Mouse (Mus musculus) heart, embryonic 11.5 days (tissue): ENCODE data around the gene Zfp963. TPM values are rescaled to one million over a fixed set of nuclear protein-coding genes. Genes with fewer than 3 reads are reported as not detected.

Source experiments
- ATAC-seq: fragments of 200-750 bp; cut with Nextera tagmentation; replicated peaks from 2 replicates; pipeline ENCODE4 v1.8.0; 2017; ENCODE audit warnings: moderate library complexity; ENCODE audit not compliant: insufficient number of reproducible peaks, low FRiP score, low TSS enrichment
- H3K27ac ChIP-seq: fragments of 300-500 bp; sonication (generic); 2 replicates; pipeline ENCODE4 v1.5.1; 2014; ENCODE audit warnings: mild to moderate bottlenecking, low read depth, low read length
- H3K27me3 ChIP-seq: fragments of 300-500 bp; sonication (generic); 2 replicates; pipeline ENCODE4 v1.6.1; 2014; ENCODE audit warnings: mild to moderate bottlenecking, low read length, mixed read lengths; ENCODE audit not compliant: control insufficient read depth, insufficient read depth
- H3K36me3 ChIP-seq: fragments of 300-500 bp; sonication (generic); 2 replicates; pipeline ENCODE4 v1.6.1; 2014; ENCODE audit warnings: mild to moderate bottlenecking, low read length, moderate library complexity, mixed read lengths; ENCODE audit not compliant: control insufficient read depth, insufficient read depth
- H3K4me1 ChIP-seq: fragments of 300-500 bp; sonication (generic); 2 replicates; pipeline ENCODE4 v1.6.1; 2014; ENCODE audit warnings: low read length; ENCODE audit not compliant: control insufficient read depth, insufficient read depth
- H3K4me2 ChIP-seq: fragments of 300-500 bp; sonication (generic); 2 replicates; pipeline ENCODE4 v1.6.1; 2014; ENCODE audit warnings: mild to moderate bottlenecking, moderate library complexity
- H3K4me3 ChIP-seq: fragments of 300-500 bp; sonication (generic); 2 replicates; pipeline ENCODE4 v1.5.1; 2014; ENCODE audit warnings: low read depth, low read length
- H3K9ac ChIP-seq: fragments of 300-500 bp; sonication (generic); 2 replicates; pipeline ENCODE4 v1.6.1; 2014; ENCODE audit warnings: mild to moderate bottlenecking, low read depth, low read length, moderate library complexity
- H3K9me3 ChIP-seq: fragments of 300-500 bp; sonication (generic); replicated peaks from 2 replicates; pipeline ENCODE4 v1.6.1; 2016; ENCODE audit warnings: low read length; ENCODE audit not compliant: control insufficient read depth
- WGBS: fragments of 180-500 bp; shearing (Covaris S2); extraction: QIAGEN DNeasy Blood & Tissue Kit; methylation state at CpG from one replicate; pipeline ENCODE4 v1.1.7; 2014; ENCODE audit not compliant: insufficient replicate concordance; 5-methylcytosine and 5-hydroxymethylcytosine counted together
- polyA plus RNA-seq: library from polyadenylated mRNA; unstranded; fragments of >200 nt; fragmentation: Nextera tagmentation; extraction: Ambion mirVana; gene quantifications from 2 replicates; pipeline ENCODE4 v1.2.1, GENCODE M21; 2014

Gene Zfp963
- polyA plus RNA-seq, 1 experiment from 2014 or later, result 4.0 TPM

GRCm38 (mm10) chr8:69771221-69771620 is 21.5 kb upstream of the Zfp963 start:
- no peak overlapping the region for H3K4me3 ChIP-seq
- no peaks in the 10 kb centered on the region for H3K27me3 ChIP-seq
- H3K9ac ChIP-seq, result no peak overlapping the region
- 91% methylated on average over 9 of the region's 9 CpGs for WGBS
- no peak overlapping the region for H3K27ac ChIP-seq
- peaks cover 15% of the 10 kb centered on the region for H3K4me1 ChIP-seq
- H3K4me2 ChIP-seq, result no peak overlapping the region
- peaks cover 5% of the 10 kb centered on the region for H3K9me3 ChIP-seq
- ATAC-seq, result no peak
- H3K36me3 ChIP-seq, result peaks cover 24% of the 10 kb centered on the region

GRCm38 (mm10) chr8:69761814-69762445 is 12.2 kb upstream of the Zfp963 start:
- H3K27ac ChIP-seq, result no peak overlapping the region
- 88% methylated on average over 4 of the region's 4 CpGs for WGBS
- no peak overlapping the region for H3K4me3 ChIP-seq
- no peaks in the 10 kb centered on the region for H3K27me3 ChIP-seq
- peaks cover 16% of the 10 kb centered on the region for H3K9me3 ChIP-seq
- no peak for ATAC-seq
- no peak overlapping the region for H3K4me2 ChIP-seq
- peaks cover 41% of the 10 kb centered on the region for H3K36me3 ChIP-seq
- no peaks in the 10 kb centered on the region for H3K4me1 ChIP-seq
- no peak overlapping the region for H3K9ac ChIP-seq

GRCm38 (mm10) chr8:69758316-69758715 is 8.5 kb upstream of the Zfp963 start:
- Histone ChIP-seq H3K27me3 (no peaks in the 10 kb centered on the region), H3K4me3 (no peak overlapping the region), H3K4me1 (no peaks in the 10 kb centered on the region), H3K9me3 (no peaks in the 10 kb centered on the region), H3K4me2 (no peak overlapping the region), H3K9ac (no peak overlapping the region), H3K27ac (no peak overlapping the region), H3K36me3 (peaks cover 10% of the 10 kb centered on the region)
- no peak for ATAC-seq
- WGBS, result 90% methylated on average over 5 of the region's 5 CpGs

GRCm38 (mm10) chr8:69752437-69752836 is 2.7 kb upstream of the Zfp963 start:
- no peaks in the 10 kb centered on the region for H3K9me3 ChIP-seq
- H3K4me1 ChIP-seq, result peaks cover 4% of the 10 kb centered on the region; the same call in 1 of the 2 replicates
- 85% methylated on average over 2 of the region's 2 CpGs for WGBS
- no peak overlapping the region for H3K4me2 ChIP-seq
- H3K36me3 ChIP-seq, result peaks cover 3% of the 10 kb centered on the region; the same call in 1 of the 2 replicates
- no peaks in the 10 kb centered on the region for H3K27me3 ChIP-seq
- no peak overlapping the region for H3K9ac ChIP-seq
- no peak for ATAC-seq
- no peak overlapping the region for H3K27ac ChIP-seq
- H3K4me3 ChIP-seq, result no peak overlapping the region

- no peaks in the 10 kb centered on the region for H3K4me1 ChIP-seq
- H3K27ac ChIP-seq, result no peak overlapping the region
- H3K36me3 ChIP-seq, result peaks cover 3% of the 10 kb centered on the region; the same call in 1 of the 2 replicates
- H3K4me2 ChIP-seq, result no peak overlapping the region
- H3K4me3 ChIP-seq, result no peak overlapping the region
- no peak for ATAC-seq
- WGBS, result 76% methylated on average over 2 of the region's 2 CpGs
- H3K27me3 ChIP-seq, result no peaks in the 10 kb centered on the region
- no peaks in the 10 kb centered on the region for H3K9me3 ChIP-seq
- no peak overlapping the region for H3K9ac ChIP-seq
Observed at GRCm38 (mm10) chr8:69741231-69741630, 8.5 kb downstream of the Zfp963 start.

GRCm38 (mm10) chr8:69740763-69741162 is 9.0 kb downstream of the Zfp963 start:
- WGBS, result 78% methylated on average over 6 of the region's 6 CpGs

GRCm38 (mm10) chr8:69735495-69735894 is 14.3 kb downstream of the Zfp963 start:
- Histone ChIP-seq H3K4me3 (no peak overlapping the region), H3K9ac (no peak overlapping the region), H3K4me2 (no peak overlapping the region), H3K4me1 (no peaks in the 10 kb centered on the region), H3K9me3 (no peaks in the 10 kb centered on the region), H3K27ac (no peak overlapping the region), H3K36me3 (no peaks in the 10 kb centered on the region), H3K27me3 (no peaks in the 10 kb centered on the region)
- ATAC-seq, result no peak
- WGBS, result 87% methylated on average over 1 of the region's 1 CpGs

More at GRCm38 (mm10) chr8:69740763-69741162, 9.0 kb downstream of the Zfp963 start:
- Histone ChIP-seq H3K27me3 (no peaks in the 10 kb centered on the region), H3K9ac (no peak overlapping the region), H3K4me3 (no peak overlapping the region), H3K27ac (no peak overlapping the region), H3K36me3 (peaks cover 3% of the 10 kb centered on the region; the same call in 1 of the 2 replicates), H3K9me3 (no peaks in the 10 kb centered on the region), H3K4me2 (no peak overlapping the region), H3K4me1 (no peaks in the 10 kb centered on the region)
- no peak for ATAC-seq

- H3K4me1 ChIP-seq, result peaks cover 8% of the 10 kb centered on the region
- H3K9me3 ChIP-seq, result no peaks in the 10 kb centered on the region
- H3K4me3 ChIP-seq, result peak overlapping the region; percentile 23
- WGBS, result 39% methylated on average over 5 of the region's 5 CpGs
- H3K27ac ChIP-seq, result no peak overlapping the region; the same call in 1 of the 2 replicates
- no peaks in the 10 kb centered on the region; the same call in 1 of the 2 replicates for H3K36me3 ChIP-seq
- no peak; the same call in 1 of the 2 replicates for ATAC-seq
- H3K27me3 ChIP-seq, result no peaks in the 10 kb centered on the region
- peak overlapping the region; percentile 57 for H3K4me2 ChIP-seq
- H3K9ac ChIP-seq, result no peak overlapping the region; the same call in 1 of the 2 replicates
Observed at GRCm38 (mm10) chr8:69717232-69717580, 32.6 kb downstream of the Zfp963 start.
